ENCODE assay signal across 10 mouse cellular contexts in genomic region chr12:116513788-116514187, GRCm38 (mm10). TPM values are rescaled to one million over a fixed set of nuclear protein-coding genes. Genes with fewer than 3 reads are reported as not detected.
A peak's percentile ranks its signal among the peaks of the same experiment; 100 is the strongest.
DNase-seq lines count a peak whose midpoint lies in the region; ATAC-seq lines count a peak whose summit lies in the region.
"Not testable (repeated sequence)": the region's sequence is repeated elsewhere in the genome, so short reads cannot be mapped to it uniquely, and the experiment has no call there.
"Had no signal": no experiment of that assay in that cellular context is flagged by ENCODE, and none has a peak within 500 bp of the region (broad histone marks: within the 10 kb centered on the region; RNA-seq: fewer than 3 reads in every experiment).

No protein-coding gene starts in this region.

- not testable (repeated sequence) for H3K4me3 ChIP-seq in liver, embryonic 12.5 days

- H3K27me3 ChIP-seq in liver, embryonic 12.5 days (replicated peaks), result not testable (repeated sequence)

- not testable (repeated sequence) for H3K36me3 ChIP-seq in liver, embryonic 12.5 days

- peak; percentile 33 for DNase-seq in 3T3-L1 (ENCODE audit: low read depth, low spot score)
- DNase-seq in adrenal gland, adult 2 months, result peak; percentile 15
- peak; percentile 35 to 42 for DNase-seq in cerebellum, adult 18-20 months
- peak; percentile 58 for DNase-seq in cerebellum, adult 9-10 months
- DNase-seq in cerebellum, postnatal 25 days, result peak; percentile 55 to 57

- not testable (repeated sequence) for H3K4me1 ChIP-seq in liver, embryonic 12.5 days

- not testable (repeated sequence) for H3K27ac ChIP-seq in liver, embryonic 12.5 days

- H3K9ac ChIP-seq in liver, embryonic 12.5 days, result not testable (repeated sequence)

- 0 out of 2 replicates have a peak, but pooled peaks have one; percentile 41 for ATAC-seq in frontal cortex, adult (ENCODE audit: low TSS enrichment)
- ATAC-seq in liver, embryonic 12.5 days, result 0 out of 2 replicates have a peak, but pooled peaks have one; percentile 30

- not testable (repeated sequence) for H3K9me3 ChIP-seq in liver, embryonic 12.5 days (replicated peaks)

- not testable (repeated sequence) for H3K4me2 ChIP-seq in liver, embryonic 12.5 days

- WGBS in liver, embryonic 12.5 days (ENCODE audit: insufficient replicate concordance), result 50% methylated on average over 2 of the region's 2 CpGs

RNA-seq across cellular contexts. Expression of gene Ptprn2, which starts 28.3 kb away (rescaled TPM):
- 10 to 100 TPM; 17.4 to 25.4 TPM for total RNA-seq in adrenal gland, adult 2 months (2021)
- polyA plus RNA-seq in adrenal gland, adult 2 months (2012; rRNA removed), result 18.7 and 22.3 TPM in 2 replicates
- 0.05 TPM in 1 of 2 replicates, not detected in the other for polyA plus RNA-seq in liver, embryonic 12.5 days (2016; fragmentation: Nextera tagmentation; extraction: Ambion mirVana)
- total RNA-seq: MEL had no signal
- polyA plus RNA-seq: activated CD4-positive, CD25-positive, alpha-beta regulatory T cell, adult 4 months; Patski had no signal

Comparison
In these comparisons a context has a peak if more than half of its experiments do, and no peak if none do; other contexts are left out.
1. RNA of gene Ptprn2, which starts 28.3 kb away (polyA plus RNA-seq): 18.7 to 22.3 TPM in adrenal gland, adult 2 months; 0.05 TPM in liver, embryonic 12.5 days; every median in the first group is over 10 times any median in the second.
2. Peak in every context shown above with its lines, with median percentiles within 50 percentile points of each other: DNase-seq.